Mouse (Mus musculus): ENCODE results near the gene Gm13277. TPM values are rescaled to one million over a fixed set of nuclear protein-coding genes. Genes with fewer than 3 reads are reported as not detected.
"Not testable (repeated sequence)": the region's sequence is repeated elsewhere in the genome, so short reads cannot be mapped to it uniquely, and the experiment has no call there.

Gm13277 gene
- polyA plus RNA-seq, 1 experiment from 2014 or later: not detected

DNA sequence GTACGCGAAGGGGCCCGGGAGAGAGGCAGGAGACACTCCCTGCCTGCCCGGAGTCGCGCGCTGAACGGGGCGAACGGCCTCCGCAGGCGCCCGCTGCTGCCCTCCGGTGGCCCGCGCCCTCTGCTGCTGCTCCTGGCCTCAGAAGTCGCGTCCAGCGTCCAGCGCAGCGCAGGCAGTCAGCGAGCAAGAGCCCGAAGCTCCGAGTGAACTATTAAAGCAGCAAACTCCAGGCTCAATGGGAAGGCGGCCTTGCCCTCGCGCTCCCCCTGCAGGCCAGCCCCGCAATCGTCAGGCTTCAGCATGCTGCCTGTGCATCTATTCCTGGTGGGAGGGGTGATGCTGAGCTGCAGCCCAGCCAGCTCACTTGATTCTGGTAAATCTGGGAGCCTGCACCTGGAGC is 11.8 kb upstream of the Gm13277 start, which contains the start of gene Gm13289:
Gm13289 (plus strand) TSS at position 301 of the 400 bp plus-strand sequence.
- not testable (repeated sequence) for H3K9me3 ChIP-seq (ENCODE audit: control insufficient read depth, low read length); H3K4me1 ChIP-seq (ENCODE audit: control insufficient read depth, insufficient read depth, low read length); H3K36me3 ChIP-seq (ENCODE audit: control insufficient read depth, insufficient read depth, low read length); H3K4me3 ChIP-seq (ENCODE audit: low read depth, low read length); DNase-seq (ENCODE audit: low spot score); H3K4me2 ChIP-seq (ENCODE audit: low read depth, severe bottlenecking); H3K27ac ChIP-seq (replicated peaks; ENCODE audit: low read depth, low read length); H3K27me3 ChIP-seq (ENCODE audit: control insufficient read depth, insufficient read depth, low read length); H3K9ac ChIP-seq (ENCODE audit: low read length); ATAC-seq (ENCODE audit: insufficient number of reproducible peaks, low FRiP score, low TSS enrichment, low read depth)
- WGBS: no CpG with 5 or more reads among the region's 29 CpGs

DNA sequence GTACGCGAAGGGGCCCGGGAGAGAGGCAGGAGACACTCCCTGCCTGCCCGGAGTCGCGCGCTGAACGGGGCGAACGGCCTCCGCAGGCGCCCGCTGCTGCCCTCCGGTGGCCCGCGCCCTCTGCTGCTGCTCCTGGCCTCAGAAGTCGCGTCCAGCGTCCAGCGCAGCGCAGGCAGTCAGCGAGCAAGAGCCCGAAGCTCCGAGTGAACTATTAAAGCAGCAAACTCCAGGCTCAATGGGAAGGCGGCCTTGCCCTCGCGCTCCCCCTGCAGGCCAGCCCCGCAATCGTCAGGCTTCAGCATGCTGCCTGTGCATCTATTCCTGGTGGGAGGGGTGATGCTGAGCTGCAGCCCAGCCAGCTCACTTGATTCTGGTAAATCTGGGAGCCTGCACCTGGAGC is 8.9 kb upstream of the Gm13277 start, which contains the start of gene Gm13272:
Gm13272 (plus strand) TSS at position 301 of the 400 bp plus-strand sequence.
- not testable (repeated sequence) for H3K4me2 ChIP-seq (ENCODE audit: low read depth, severe bottlenecking); ATAC-seq (ENCODE audit: insufficient number of reproducible peaks, low FRiP score, low TSS enrichment, low read depth); DNase-seq (ENCODE audit: low spot score); H3K4me1 ChIP-seq (ENCODE audit: control insufficient read depth, insufficient read depth, low read length); H3K9ac ChIP-seq (ENCODE audit: low read length); H3K9me3 ChIP-seq (ENCODE audit: control insufficient read depth, low read length); H3K4me3 ChIP-seq (ENCODE audit: low read depth, low read length); H3K27ac ChIP-seq (replicated peaks; ENCODE audit: low read depth, low read length); H3K36me3 ChIP-seq (ENCODE audit: control insufficient read depth, insufficient read depth, low read length); H3K27me3 ChIP-seq (ENCODE audit: control insufficient read depth, insufficient read depth, low read length)
- WGBS: no CpG with 5 or more reads among the region's 29 CpGs

DNA sequence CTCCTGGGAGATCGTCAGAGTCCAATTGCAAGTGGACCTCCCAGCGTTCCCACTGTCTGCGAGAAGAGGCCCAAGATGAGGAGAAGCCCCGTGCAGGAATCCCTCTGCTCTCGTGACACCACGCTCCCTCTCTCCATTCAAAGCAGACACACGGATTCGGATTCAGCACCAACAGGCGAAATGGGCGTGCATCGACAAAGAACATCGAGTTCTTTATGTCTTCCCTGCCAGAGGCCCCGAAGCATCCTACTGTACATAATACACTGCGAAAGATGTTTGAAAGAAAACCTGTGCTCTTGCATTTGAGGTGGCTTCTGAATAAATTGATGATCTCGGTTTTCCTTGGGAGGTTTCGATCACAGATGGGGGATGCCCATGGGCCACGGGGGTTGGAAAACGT is 8.1 kb upstream of the Gm13277 start:
- not testable (repeated sequence) for H3K4me2 ChIP-seq (ENCODE audit: low read depth, severe bottlenecking); ATAC-seq (ENCODE audit: insufficient number of reproducible peaks, low FRiP score, low TSS enrichment, low read depth); DNase-seq (ENCODE audit: low spot score); H3K9me3 ChIP-seq (ENCODE audit: control insufficient read depth, low read length); H3K9ac ChIP-seq (ENCODE audit: low read length); H3K27me3 ChIP-seq (ENCODE audit: control insufficient read depth, insufficient read depth, low read length); H3K4me1 ChIP-seq (ENCODE audit: control insufficient read depth, insufficient read depth, low read length); H3K27ac ChIP-seq (replicated peaks; ENCODE audit: low read depth, low read length); H3K4me3 ChIP-seq (ENCODE audit: low read depth, low read length); H3K36me3 ChIP-seq (ENCODE audit: control insufficient read depth, insufficient read depth, low read length)
- 37% methylated on average over 15 of the region's 18 CpGs for WGBS

DNA sequence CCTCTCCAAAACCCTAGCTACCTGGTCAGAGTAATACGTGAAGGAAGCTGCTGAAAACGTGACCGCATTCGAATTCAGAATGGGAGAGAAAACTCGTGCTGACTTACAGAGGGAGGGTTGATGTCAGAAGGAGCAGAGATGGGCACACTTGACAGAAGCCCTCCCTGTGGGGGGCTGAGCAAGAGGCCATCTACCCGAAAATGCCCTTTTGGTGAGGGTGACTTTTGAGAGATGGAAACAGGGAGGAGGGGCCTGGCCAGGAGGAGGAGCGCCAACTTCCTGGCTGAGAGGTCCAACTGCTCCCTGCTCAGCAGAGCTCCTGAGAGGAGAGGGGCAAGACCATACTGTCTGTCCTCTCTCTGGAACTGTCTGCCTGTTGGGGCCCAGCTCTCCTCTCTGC is 6.6 kb upstream of the Gm13277 start, which contains the start of gene Ifnz:
Ifnz (plus strand) TSS at position 301 of the 400 bp plus-strand sequence.
- not testable (repeated sequence) for H3K9ac ChIP-seq (ENCODE audit: low read length); DNase-seq (ENCODE audit: low spot score); H3K27ac ChIP-seq (replicated peaks; ENCODE audit: low read depth, low read length); H3K9me3 ChIP-seq (ENCODE audit: control insufficient read depth, low read length); H3K4me1 ChIP-seq (ENCODE audit: control insufficient read depth, insufficient read depth, low read length); H3K36me3 ChIP-seq (ENCODE audit: control insufficient read depth, insufficient read depth, low read length); H3K27me3 ChIP-seq (ENCODE audit: control insufficient read depth, insufficient read depth, low read length); ATAC-seq (ENCODE audit: insufficient number of reproducible peaks, low FRiP score, low TSS enrichment, low read depth); H3K4me3 ChIP-seq (ENCODE audit: low read depth, low read length)
- WGBS: 35% methylated on average over 3 of the region's 7 CpGs
- peak within 1 kb of the TSS; percentile 28; the same call in 1 of the 2 replicates for H3K4me2 ChIP-seq (ENCODE audit: low read depth, severe bottlenecking)

DNA sequence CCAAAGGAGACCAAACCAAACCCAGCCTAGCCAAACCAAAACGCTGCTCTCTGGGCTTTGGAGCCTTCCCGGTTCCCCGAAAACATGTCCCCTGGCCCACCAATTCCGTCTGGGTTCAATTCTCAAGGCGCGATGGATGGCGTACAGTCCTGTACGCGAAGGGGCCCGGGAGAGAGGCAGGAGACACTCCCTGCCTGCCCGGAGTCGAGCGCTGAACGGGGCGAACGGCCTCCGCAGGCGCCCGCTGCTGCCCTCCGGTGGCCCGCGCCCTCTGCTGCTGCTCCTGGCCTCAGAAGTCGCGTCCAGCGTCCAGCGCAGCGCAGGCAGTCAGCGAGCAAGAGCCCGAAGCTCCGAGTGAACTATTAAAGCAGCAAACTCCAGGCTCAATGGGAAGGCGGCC is 6.1 kb upstream of the Gm13277 start:
- WGBS: 0% methylated on average over 7 of the region's 31 CpGs
- H3K4me2 ChIP-seq (ENCODE audit: low read depth, severe bottlenecking): peak overlapping the region; percentile 28; the same call in 1 of the 2 replicates
- not testable (repeated sequence) for H3K4me1 ChIP-seq (ENCODE audit: control insufficient read depth, insufficient read depth, low read length); H3K27me3 ChIP-seq (ENCODE audit: control insufficient read depth, insufficient read depth, low read length); ATAC-seq (ENCODE audit: insufficient number of reproducible peaks, low FRiP score, low TSS enrichment, low read depth); H3K4me3 ChIP-seq (ENCODE audit: low read depth, low read length); H3K27ac ChIP-seq (replicated peaks; ENCODE audit: low read depth, low read length); H3K9ac ChIP-seq (ENCODE audit: low read length); DNase-seq (ENCODE audit: low spot score); H3K9me3 ChIP-seq (ENCODE audit: control insufficient read depth, low read length); H3K36me3 ChIP-seq (ENCODE audit: control insufficient read depth, insufficient read depth, low read length)

DNA sequence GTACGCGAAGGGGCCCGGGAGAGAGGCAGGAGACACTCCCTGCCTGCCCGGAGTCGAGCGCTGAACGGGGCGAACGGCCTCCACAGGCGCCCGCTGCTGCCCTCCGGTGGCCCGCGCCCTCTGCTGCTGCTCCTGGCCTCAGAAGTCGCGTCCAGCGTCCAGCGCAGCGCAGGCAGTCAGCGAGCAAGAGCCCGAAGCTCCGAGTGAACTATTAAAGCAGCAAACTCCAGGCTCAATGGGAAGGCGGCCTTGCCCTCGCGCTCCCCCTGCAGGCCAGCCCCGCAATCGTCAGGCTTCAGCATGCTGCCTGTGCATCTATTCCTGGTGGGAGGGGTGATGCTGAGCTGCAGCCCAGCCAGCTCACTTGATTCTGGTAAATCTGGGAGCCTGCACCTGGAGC is 3.0 kb upstream of the Gm13277 start, which contains the start of gene Gm13276:
Gm13276 (plus strand) TSS at position 301 of the 400 bp plus-strand sequence.
- not testable (repeated sequence) for H3K27ac ChIP-seq (replicated peaks; ENCODE audit: low read depth, low read length); ATAC-seq (ENCODE audit: insufficient number of reproducible peaks, low FRiP score, low TSS enrichment, low read depth); H3K27me3 ChIP-seq (ENCODE audit: control insufficient read depth, insufficient read depth, low read length); H3K9me3 ChIP-seq (ENCODE audit: control insufficient read depth, low read length); H3K4me1 ChIP-seq (ENCODE audit: control insufficient read depth, insufficient read depth, low read length); H3K9ac ChIP-seq (ENCODE audit: low read length); H3K4me2 ChIP-seq (ENCODE audit: low read depth, severe bottlenecking); H3K4me3 ChIP-seq (ENCODE audit: low read depth, low read length); DNase-seq (ENCODE audit: low spot score); H3K36me3 ChIP-seq (ENCODE audit: control insufficient read depth, insufficient read depth, low read length)
- no CpG with 5 or more reads among the region's 27 CpGs for WGBS

DNA sequence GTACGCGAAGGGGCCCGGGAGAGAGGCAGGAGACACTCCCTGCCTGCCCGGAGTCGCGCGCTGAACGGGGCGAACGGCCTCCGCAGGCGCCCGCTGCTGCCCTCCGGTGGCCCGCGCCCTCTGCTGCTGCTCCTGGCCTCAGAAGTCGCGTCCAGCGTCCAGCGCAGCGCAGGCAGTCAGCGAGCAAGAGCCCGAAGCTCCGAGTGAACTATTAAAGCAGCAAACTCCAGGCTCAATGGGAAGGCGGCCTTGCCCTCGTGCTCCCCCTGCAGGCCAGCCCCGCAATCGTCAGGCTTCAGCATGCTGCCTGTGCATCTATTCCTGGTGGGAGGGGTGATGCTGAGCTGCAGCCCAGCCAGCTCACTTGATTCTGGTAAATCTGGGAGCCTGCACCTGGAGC is 2.8 kb downstream of the Gm13277 start, which contains the start of gene Gm13278:
Gm13278 (plus strand) TSS at position 301 of the 400 bp plus-strand sequence.
- no CpG with 5 or more reads among the region's 28 CpGs for WGBS
- H3K4me2 ChIP-seq (ENCODE audit: low read depth, severe bottlenecking); H3K27me3 ChIP-seq (ENCODE audit: control insufficient read depth, insufficient read depth, low read length); H3K9me3 ChIP-seq (ENCODE audit: control insufficient read depth, low read length); ATAC-seq (ENCODE audit: insufficient number of reproducible peaks, low FRiP score, low TSS enrichment, low read depth); H3K4me3 ChIP-seq (ENCODE audit: low read depth, low read length); DNase-seq (ENCODE audit: low spot score); H3K4me1 ChIP-seq (ENCODE audit: control insufficient read depth, insufficient read depth, low read length); H3K9ac ChIP-seq (ENCODE audit: low read length); H3K27ac ChIP-seq (replicated peaks; ENCODE audit: low read depth, low read length); H3K36me3 ChIP-seq (ENCODE audit: control insufficient read depth, insufficient read depth, low read length): not testable (repeated sequence)

DNA sequence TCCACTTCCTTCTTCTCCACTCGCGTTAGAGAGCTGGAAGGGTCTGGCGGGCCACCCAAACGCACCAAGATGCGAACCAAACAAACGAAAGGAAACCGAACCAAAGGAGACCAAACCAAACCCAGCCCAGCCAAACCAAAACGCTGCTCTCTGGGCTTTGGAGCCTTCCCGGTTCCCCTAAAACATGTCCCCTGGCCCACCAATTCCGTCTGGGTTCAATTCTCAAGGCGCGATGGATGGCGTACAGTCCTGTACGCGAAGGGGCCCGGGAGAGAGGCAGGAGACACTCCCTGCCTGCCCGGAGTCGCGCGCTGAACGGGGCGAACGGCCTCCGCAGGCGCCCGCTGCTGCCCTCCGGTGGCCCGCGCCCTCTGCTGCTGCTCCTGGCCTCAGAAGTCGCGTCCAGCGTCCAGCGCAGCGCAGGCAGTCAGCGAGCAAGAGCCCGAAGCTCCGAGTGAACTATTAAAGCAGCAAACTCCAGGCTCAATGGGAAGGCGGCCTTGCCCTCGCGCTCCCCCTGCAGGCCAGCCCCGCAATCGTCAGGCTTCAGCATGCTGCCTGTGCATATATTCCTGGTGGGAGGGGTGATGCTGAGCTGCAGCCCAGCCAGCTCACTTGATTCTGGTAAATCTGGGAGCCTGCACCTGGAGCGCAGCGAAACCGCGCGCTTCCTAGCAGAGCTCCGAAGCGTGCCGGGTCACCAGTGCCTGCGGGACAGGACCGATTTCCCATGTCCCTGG is 5.7 kb downstream of the Gm13277 start, which contains the start of gene Gm13275:
Gm13275 (plus strand) TSS at position 552 of the 740 bp plus-strand sequence.
- H3K27me3 ChIP-seq (ENCODE audit: control insufficient read depth, insufficient read depth, low read length); H3K9ac ChIP-seq (ENCODE audit: low read length); H3K9me3 ChIP-seq (ENCODE audit: control insufficient read depth, low read length); H3K4me3 ChIP-seq (ENCODE audit: low read depth, low read length); H3K36me3 ChIP-seq (ENCODE audit: control insufficient read depth, insufficient read depth, low read length); H3K4me2 ChIP-seq (ENCODE audit: low read depth, severe bottlenecking); H3K27ac ChIP-seq (replicated peaks; ENCODE audit: low read depth, low read length); ATAC-seq (ENCODE audit: insufficient number of reproducible peaks, low FRiP score, low TSS enrichment, low read depth); DNase-seq (ENCODE audit: low spot score); H3K4me1 ChIP-seq (ENCODE audit: control insufficient read depth, insufficient read depth, low read length): not testable (repeated sequence)
- WGBS: 0% methylated on average over 6 of the region's 52 CpGs
